Mouse (Mus musculus): ENCODE measurements around the gene Unc5cl.

- TF ChIP-seq CTCF (IDR thresholded peaks at IDR 0.05) = no peak
- no peak for TF ChIP-seq EP300 (IDR thresholded peaks at IDR 0.05)
Observed at GRCm38 (mm10) chr17:48457971-48458653, 3.4 kb downstream of the Unc5cl start.

Data from lung, postnatal 0 days (tissue).